Mouse (Mus musculus) small intestine, adult 10 weeks (tissue): ENCODE data around the gene Pex5. TPM values are rescaled to one million over a fixed set of nuclear protein-coding genes. Genes with fewer than 3 reads are reported as not detected.

Experiments
- polyA plus RNA-seq: library from polyadenylated mRNA; stranded (reverse); fragments of 350-450 nt; fragmentation: Illumina TruSeq; extraction: RNeasy Lipid Tissue Mini Kit (QIAGEN cat#74804); gene quantifications from one replicate; pipeline ENCODE4 v1.2.3, GENCODE M21; 2014; ENCODE audit warnings: low replicate concordance

Gene Pex5
- 10.2 TPM for polyA plus RNA-seq

DNA sequence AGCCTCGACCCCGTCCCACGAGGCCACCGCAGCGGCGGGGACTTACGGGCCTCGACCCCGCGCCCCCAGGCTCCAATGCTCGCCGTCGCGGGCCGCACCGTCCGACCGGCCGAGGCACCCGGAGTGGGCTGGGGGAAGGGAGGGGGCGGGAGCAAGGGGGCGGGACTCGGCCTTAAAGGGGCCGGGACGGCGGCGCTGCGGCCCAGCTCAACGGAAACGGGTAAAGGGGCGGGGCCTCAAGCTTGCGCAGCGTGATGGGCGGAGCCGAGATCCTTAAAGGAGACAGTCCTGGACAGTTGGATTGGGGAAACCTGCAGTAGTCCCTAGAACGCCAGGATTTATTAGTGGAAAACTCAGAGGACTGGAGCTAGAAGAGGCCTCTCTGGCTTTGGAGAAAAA lies at the start of gene Pex5:
TSS of gene Pex5 (minus strand) at position 141 of the 399 bp plus-strand sequence.

Other genes starting within 250 kb of the Pex5 start
- not detected for gene Vmn2r27, start 183.2 kb downstream of the Pex5 start, polyA plus RNA-seq
- 1.9 TPM for gene Cd163, start 110.4 kb downstream of the Pex5 start, polyA plus RNA-seq
- not detected for gene Clstn3, start 49.7 kb upstream of the Pex5 start, polyA plus RNA-seq
- 0.33 TPM for gene C1rl, start 78.0 kb upstream of the Pex5 start, polyA plus RNA-seq
- 4.6 TPM for gene C1ra, start 97.3 kb upstream of the Pex5 start, polyA plus RNA-seq
- gene C1s1, start 127.3 kb upstream of the Pex5 start, polyA plus RNA-seq = 34.9 TPM
- not detected for gene C1rb, start 155.2 kb upstream of the Pex5 start, polyA plus RNA-seq
- gene C1s2, start 221.0 kb upstream of the Pex5 start, polyA plus RNA-seq = 0.30 TPM
- gene Lpcat3, start 248.0 kb upstream of the Pex5 start, polyA plus RNA-seq = 128 TPM